Mouse (Mus musculus): Measurements from ENCODE around the gene Olfr315.
"Not testable (repeated sequence)": the region's sequence is repeated elsewhere in the genome, so short reads cannot be mapped to it uniquely, and the experiment has no call there.

Gene Olfr315

GRCm38 (mm10) chr11:58815676-58816075, 42.7 kb downstream of the Olfr315 start:
- DNase-seq (ENCODE audit: extremely low spot score, low read depth, low spot score), result no peak

- not testable (repeated sequence) for DNase-seq (ENCODE audit: extremely low spot score, low read depth, low spot score)
These were observed 55.9 kb downstream of the Olfr315 start, which contains the start of gene Olfr312 for GRCm38 (mm10) chr11:58828937-58829336. Olfr312 (plus strand) TSS chr11:58829237.

GRCm38 (mm10) chr11:58829764-58830163, 56.8 kb downstream of the Olfr315 start:
- DNase-seq (ENCODE audit: extremely low spot score, low read depth, low spot score), result no peak

All from hindlimb bud, embryonic 11.5 days (tissue).